Mouse (Mus musculus) urinary bladder, adult 2 months (tissue): ENCODE data around the gene C130050O18Rik. TPM values are rescaled to one million over a fixed set of nuclear protein-coding genes. Genes with fewer than 3 reads are reported as not detected.
"Not testable (repeated sequence)": the region's sequence is repeated elsewhere in the genome, so short reads cannot be mapped to it uniquely, and the experiment has no call there.

Experiments used
- DNase-seq: peaks from one replicate; pipeline ENCODE4 v3.0.0; 2022; ENCODE audit warnings: low spot score
- polyA plus RNA-seq: library from polyadenylated mRNA; depleted of rRNA; stranded (reverse); fragments of >200 nt; gene quantifications from 2 replicates; pipeline ENCODE4 v1.2.3, GENCODE M21; 2012

The C130050O18Rik gene
- polyA plus RNA-seq, 1 experiment: 0.65 TPM

DNA sequence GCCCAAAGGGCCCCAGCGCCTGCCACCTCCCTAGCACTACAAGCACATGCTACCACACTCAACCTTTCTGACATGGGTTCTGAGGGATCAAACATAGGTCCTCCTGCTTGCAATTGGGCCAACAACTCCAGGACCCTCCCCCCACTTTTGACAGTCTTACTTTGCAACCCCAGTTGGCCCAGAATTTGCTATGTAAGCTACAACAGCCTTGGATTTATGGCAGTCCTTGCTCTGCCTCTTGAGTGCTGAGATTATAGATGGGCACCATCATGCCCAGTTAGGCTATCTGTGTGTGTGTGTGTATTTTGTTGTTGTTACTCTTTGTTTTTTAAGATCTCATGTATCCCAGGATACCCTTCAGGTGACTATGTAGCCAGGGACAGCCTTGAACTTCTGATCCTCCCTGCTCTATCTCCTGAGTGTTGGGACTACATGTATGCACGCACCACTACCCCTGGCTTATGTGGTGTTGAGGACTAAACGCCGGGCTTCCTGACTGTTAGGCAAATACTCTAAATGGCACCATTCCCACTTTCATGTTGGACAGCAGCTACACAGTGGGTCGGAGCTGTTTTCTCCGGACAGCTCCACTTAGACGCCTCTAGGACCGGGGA, 25.2 kb upstream of the C130050O18Rik start:
- DNase-seq: no peak

DNA sequence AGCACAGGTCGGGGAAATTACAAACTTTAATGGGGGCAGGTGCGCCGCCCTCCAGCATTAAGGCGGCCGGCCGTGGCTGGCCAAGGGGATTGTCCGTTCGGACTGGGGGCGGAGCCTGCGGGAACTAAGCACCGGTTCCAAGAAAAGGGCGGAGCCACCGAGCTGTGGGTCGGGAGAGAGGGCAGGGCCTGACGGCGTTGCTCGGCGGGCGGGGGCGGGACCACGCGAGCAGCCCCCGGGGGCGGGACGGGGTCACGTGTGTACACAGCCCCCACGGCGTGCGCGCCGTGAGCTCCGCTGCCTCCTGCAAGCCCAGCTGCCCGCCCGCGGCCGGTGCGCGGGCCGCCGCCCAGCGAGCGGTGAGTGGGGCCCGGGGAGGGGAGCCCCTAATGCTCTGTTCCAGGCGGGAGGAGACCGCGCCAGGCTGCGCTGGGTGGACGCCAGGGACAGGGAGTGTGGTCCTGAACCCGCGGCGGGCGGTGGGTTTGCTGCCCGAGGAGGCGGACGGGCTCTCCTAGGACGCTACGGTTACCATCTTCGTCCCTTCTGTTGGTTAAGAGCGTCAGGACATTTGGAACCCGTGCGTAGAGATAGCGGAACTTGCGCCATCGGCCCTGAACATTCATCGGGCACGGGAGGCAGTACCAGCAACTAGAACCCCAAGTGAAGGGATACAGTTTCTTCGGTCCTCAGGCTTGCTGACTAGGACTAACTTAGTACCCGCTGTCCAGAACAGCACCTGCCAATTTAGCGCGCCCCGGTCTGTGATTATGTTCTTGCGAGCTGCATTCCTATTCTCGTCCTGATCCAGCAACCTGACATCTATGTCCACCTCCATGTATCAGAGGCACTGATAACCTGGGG, 24.5 kb upstream of the C130050O18Rik start:
- DNase-seq: peak; percentile 85

DNA sequence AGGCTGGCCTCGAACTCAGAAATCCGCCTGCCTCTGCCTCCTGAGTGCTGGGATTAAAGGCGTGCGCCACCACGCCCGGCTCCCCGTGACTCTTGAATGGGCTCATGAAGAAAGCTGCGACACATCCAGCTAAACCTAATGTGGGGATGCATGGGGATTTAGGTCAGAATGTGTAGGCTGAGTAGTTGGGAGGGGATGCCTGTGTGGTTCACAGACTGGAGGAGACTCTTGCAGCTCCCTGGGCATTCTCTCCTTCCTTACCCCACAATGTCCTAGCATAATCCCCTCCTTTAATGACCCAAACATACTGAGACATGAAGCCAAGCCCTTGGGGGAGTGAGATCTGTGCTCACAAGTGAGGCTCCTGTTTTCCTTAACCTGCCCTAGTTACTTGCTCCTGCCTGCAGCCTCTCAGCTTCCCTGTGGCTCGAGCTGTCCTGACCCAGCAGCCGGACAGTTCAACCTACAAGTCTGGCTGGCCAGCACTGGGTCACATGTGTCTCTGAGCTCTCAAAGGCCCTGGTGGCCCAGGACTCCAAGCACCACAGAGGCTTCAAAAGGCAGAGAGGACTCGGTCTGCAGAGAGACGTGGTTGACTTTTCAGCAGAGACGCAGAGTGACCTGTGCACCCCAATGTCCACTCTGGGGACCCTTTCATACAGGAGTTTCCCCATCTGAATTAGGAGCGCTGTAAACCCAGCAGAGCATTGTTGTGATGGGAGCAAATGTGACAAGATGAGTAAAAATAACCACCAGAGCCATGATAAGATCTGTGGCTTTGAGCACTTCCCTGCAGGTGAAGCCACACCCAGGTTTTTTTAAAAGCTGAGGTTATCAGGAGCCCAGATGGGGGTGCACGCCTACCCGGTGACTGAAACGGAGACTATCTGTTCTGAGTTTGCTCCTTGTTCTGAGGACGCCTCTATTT, 23.2 kb upstream of the C130050O18Rik start:
- no peak for DNase-seq

DNA sequence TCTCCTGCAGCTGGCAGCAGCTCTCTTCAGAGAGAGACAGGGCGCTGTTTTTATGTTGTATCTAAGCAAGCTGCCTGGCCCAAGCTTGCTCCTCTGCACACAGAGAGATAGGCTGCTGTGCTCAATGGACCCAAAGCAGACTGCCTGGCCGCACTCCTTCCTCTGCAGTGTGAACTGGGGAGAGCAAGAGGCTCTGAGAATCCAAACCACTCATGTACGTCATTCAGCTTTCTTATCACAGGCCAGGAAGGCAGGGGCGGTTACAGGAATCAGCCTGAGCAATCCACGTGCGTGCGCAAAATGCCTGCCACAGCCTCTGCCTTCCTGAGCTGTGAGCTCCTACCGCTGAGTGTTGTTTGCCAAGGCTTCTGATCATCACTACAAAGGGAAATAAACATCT, 22.3 kb upstream of the C130050O18Rik start:
- no peak for DNase-seq

DNA sequence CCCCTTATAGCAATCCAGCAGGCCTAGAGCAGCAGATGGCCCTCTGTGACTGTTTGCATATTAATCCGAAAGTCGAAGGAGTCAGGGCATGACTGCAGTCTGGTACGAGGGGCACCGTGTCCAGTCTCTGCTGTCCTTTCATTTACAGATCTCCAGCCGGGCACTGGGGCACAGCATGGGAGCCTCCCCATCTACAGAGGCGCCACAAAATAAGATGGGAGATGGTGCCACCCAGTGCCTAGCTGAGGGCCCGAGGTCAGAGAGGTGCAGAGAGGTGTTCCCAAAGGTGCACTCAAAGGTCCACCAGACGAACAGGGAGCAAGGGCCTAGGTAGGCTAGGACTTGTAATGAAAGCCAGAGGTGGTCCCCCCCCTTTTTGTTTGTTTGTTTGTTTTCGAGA, 21.8 kb upstream of the C130050O18Rik start:
- no peak for DNase-seq

DNA sequence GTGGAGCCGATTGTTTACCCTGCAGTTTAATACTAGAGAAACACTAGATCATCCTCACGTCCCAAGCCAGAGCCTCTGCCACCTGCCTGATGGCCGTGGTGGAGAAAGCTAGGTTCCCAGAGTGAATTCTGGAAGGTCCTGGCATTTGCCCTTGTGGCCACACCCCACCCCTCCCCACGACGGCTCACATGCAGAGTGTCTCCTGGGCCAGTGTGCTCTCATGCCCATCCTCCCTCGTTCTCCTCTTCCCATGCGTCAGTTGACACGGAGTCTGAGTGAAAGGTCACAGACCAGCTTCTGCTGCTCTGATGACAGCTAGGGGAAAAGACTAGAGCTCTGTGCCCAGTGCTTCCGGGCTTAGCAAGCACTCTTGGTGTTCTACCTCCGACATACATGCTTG, 20.5 kb upstream of the C130050O18Rik start:
- DNase-seq: no peak

DNA sequence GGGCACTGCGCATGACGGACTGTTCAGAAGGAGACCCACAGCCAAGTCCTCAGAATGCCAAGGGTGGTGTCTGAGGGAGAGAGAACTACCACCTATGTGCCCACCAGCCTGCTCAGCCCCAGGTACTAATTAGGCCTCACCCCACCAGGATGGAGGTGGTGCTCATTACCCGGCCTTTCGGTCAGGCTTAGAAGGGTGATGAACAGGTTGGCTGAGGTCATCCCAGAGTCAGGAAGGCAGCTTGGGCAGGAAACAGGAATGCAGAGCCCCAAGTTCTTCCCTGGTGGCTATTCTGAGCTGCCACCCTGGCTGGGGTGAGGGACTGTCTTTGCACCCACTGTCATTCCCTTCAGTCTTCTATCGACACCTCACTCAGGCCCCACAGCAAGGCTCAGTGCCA, 19.0 kb upstream of the C130050O18Rik start:
- no peak for DNase-seq

DNA sequence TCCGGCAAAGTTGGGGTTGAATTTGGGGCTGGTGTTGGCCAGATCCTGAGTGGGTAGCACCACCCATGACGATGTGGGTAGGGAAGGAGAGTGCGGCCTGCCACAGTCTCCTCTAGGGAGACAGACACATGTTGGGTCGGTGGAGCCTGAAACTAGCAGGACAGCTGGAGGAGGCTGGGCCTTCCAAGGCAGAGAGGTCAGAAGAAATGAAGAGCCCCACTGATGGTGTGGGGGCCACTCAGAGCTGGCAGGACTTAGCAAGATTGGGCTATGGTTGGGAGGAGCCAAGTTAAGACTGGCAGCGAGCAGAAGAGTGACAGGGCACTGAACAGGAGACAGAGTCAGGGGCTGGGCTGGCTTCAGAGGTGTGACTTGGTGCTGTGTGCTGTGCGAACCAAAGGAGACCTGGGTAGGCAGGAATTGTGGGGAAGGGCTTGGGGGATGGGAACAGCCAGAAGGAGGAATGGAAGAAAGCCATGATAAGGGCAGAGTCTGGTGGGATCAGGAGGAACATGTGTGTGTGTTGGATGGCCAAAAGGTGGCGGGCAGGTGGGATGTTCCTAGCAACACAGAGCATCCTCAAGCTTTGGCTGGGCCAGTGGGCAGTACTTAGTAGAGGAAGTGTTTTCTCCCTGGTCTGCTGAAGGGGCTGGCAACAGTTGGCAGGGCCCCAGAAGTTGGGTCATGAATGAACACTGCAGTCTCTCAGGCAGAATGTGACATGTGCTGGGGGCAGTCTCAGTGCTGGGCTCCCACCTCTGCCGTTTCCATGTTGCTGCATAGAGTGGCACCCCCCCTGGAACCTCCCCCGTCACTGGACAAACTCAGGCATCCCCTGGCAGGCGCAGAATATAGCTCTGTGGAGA, 17.5 kb upstream of the C130050O18Rik start:
- no peak for DNase-seq

DNA sequence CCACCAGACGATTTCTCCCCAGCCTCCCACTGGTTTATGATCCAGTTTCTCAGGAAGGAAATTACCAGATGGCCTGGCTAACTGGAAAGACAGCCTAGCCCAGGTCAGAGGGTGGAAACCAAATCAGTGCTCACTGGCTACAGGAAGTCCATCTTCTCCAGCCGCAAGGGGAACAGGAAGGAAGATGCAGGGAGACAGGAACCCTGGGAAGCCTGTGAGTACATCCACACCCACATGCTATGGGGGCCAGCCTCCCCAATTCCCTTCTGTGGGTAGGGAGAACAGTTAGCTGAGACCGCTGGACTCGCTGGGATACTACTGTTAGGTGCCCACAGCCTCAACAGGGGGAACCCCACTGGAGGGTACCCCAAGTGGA, 16.9 kb upstream of the C130050O18Rik start:
- DNase-seq: no peak

DNA sequence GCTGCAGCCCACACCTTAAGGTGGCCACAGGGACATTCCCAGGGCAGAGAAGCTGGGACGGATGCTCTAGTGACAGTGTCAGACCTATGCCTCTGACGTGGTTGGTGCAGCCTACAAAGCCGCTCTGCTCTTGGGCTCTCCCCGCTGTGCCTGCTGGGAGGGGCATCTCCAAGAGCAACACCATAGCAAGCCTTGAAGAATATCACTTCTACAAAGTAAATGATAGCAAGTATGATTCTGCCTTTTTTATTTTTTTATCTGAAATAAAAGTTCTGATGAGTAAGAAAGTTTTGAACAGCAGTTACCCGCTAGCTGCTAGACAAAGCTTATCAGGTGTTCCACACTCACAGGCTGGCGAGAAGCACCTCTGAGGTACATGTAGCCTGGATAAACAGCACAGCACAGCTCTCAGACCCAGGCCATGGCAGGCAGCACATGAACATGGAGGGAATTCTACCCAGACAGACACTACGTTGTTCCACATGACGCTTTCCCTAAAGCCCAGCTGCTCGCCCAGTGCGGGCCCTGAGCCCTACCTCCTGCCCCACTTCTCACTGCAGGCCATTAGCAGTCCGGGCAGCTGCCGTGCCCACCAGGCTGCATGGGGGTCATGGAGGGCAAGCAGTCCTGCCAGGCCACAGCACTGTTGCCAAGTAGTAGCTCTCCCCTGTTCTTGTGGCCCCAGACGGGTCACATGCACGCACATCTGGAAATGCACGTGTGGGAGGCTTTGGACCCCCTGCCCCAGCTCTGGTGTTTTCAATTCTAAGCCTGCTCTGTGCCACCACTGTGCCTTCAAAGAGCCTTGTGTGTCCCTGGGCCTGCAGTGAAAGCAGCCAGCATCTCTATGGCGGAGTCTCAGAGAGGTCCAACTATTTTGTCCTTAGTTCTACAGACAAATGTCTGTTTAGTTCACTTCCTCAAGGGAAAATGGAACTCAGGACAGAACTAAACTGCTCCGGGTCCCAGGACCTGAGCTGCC, 16.1 kb upstream of the C130050O18Rik start:
- no peak for DNase-seq

DNA sequence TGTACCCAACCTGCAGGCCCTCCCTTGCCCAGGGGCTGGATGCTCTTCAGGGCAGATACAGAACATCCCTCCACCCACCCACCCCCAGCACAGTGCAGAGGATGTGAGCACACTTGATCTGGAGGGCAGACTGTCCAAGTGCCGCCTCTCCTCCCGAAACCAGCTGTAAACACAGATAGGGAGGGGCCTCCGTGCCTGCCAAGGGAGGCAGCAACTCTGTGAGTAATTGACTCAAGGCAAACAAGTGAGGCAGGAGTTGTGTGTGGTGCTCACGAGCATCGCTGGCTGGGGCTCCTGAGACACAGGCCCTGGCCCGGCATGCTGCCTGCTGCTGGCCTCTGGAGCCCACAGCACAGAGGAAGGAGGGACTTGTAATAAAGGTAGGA, 15.4 kb upstream of the C130050O18Rik start:
- DNase-seq: peak; percentile 54

DNA sequence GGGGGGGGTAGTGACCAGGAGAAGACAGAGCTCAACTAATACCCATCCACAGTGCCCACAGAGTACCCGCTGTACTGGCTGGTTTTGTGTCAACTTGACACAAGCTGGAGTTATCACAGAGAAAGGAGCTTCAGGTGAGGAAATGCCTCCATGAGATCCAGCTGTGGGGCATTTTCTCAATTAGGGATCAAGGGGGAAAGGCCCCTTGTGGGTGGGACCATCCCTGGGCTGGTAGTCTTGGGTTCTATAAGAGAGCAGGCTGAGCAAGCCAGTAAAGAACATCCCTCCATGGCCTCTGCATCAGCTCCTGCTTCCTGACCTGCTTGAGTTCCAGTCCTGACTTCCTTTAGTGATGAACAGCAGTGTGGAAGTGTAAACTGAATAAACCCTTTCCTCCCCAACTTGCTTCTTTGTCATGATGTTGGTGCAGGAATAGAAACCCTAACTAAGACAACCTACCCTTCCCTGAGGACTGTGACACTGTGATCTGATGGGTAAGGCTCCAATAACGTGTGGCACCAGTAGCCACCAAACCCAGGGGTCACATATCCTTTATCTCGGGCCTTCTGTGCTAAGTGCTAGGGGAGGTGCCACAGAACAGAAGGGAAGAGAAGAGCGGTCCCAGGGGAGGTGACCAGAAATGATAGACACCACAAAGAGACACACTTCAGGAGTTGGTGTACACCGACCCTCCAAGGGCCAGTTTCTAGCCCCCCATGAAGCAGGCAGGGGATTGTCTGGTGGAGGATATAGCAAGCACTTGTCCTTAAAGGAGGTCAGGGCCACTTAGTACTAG, 14.6 kb upstream of the C130050O18Rik start:
- not testable (repeated sequence) for DNase-seq

DNA sequence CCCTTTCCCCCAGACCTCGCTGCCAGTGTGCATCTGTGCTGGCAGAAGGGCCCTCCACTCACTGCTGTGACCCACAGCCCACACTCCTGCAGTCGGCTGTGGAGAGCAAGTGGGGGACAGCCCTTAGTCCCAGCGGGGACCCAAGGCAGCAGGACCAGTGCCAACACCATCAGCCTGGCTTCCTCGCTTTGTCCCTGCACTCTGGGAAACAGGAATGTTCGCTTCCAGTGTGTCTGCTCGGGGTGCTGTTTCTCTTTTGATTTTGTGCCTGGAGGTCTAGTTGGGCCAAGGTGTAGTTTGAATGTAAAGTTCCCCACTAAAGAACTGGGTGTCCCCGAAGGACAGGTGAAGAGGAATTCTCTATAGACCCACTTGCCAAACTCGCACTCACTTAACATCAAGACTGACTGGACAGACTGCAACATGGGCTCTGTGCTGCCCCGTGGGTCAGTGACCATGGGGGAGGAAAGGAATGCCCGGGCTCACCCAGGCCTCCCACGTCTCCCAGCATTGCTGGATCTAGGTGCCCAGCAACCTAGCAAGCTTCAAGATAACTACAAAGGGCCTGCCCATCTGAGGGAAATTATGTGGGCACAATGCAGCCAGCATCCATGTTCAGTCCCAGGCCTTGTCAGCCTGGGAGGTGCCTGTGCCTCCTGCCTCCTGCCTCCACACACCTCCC, 13.6 kb upstream of the C130050O18Rik start:
- no peak for DNase-seq

DNA sequence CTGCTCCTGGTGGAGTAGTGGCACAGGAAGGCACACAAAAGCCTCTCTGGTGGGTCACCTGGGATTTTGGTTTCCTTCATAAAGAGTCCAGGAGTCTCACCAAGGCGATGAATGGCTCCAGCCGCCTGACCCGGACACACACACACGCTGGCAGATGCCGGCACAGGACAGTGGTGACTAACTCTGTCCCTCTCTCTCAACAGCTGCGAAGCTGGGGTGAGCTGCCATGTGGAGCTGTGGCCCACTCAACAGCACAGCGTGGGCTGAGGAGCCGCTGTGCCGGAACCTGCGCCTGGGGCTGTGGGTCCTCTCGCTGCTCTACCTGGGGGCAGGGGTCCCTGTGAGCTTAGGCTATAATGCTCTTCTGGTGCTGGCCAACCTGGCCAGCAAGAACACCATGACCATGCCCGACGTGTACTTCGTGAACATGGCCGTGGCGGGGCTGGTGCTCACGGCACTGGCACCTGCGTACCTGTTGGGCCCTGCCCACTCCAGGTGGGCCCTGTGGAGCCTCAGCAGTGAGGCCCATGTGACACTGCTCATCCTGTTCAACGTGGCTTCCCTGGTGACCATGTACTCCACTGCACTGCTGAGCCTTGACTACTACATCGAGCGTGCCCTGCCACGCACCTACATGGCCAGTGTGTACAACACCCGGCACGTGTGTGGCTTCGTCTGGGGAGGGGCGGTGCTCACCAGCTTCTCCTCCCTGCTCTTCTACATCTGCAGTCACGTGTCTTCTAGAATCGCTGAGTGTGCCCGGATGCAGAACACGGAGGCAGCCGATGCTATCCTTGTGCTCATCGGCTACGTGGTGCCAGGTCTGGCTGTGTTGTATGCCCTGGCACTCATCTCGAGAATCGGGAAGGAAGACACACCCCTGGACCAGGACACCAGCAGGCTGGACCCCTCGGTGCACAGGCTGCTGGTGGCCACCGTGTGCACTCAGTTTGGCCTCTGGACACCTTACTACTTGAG, 12.6 kb upstream of the C130050O18Rik start:
- no peak for DNase-seq

DNA sequence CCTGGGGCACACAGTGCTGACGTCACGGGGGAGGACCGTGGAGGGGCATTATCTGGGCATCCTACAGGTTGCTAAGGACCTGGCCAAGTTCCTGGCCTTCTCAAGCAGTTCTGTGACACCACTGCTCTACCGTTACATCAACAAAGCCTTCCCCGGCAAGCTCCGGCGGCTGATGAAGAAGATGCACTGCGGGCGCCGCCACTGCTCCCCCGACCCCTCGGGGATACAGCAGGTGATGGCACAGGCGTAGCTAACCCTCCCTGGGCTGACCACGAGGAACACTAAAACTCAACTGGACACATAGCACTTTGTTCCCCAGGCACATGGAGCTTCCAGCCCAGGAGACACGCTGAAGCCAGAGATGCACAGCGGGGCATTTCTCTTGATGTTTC, 11.9 kb upstream of the C130050O18Rik start:
- no peak for DNase-seq

DNA sequence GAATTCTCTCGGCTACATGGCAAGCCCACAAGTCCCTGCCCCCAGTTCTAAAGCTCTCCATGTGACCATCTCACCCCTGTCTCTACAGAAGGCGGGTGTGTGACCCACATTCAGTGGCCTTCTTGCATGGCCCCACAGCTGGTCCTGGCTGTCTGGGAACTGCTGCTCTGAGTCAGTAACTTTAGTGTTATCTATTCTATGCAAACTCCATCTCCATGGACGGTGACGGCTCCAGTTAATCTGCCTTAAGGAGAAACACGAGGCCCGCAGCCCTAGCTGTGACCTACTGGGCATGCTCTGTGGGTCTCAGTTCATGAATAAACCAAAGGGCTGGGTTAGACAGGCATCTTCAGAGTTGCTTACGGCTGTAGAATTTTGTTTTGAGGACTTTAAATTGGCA, 10.7 kb upstream of the C130050O18Rik start:
- no peak for DNase-seq

DNA sequence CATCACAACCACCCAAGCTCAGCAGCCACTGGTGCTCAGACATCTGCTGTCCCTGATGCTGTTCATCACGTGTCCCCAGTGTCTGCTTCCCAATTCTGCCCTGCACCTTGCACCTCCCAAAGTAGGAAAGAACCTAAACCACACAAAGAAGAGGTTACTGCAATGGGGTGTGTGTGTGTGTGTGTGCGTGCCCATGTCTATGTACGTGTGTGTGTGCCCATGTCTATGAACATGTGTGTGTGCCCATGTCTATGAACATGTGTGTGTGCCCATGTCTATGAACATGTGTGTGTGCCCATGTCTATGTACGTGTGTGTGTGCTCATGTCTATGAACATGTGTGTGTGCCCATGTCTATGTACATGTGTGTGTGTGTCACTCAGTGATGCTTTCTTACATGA, 9.6 kb upstream of the C130050O18Rik start:
- no peak for DNase-seq
